Mouse (Mus musculus) myocyte (in vitro differentiated cells): Measurements from ENCODE around the gene Iqgap2.

Experiments used
- CEBPB ChIP-seq: IDR thresholded peaks from 2 replicates; pipeline ENCODE4 v1.6.1; 2011; ENCODE audit warnings: mild to moderate bottlenecking, moderate library complexity; ENCODE audit not compliant: poor library complexity, insufficient read depth, severe bottlenecking
- E2F4 ChIP-seq: IDR thresholded peaks from one replicate; pipeline ENCODE4 v1.6.1; 2011; ENCODE audit warnings: mild to moderate bottlenecking, control low read depth, moderate library complexity; ENCODE audit not compliant: insufficient read depth
- MAX ChIP-seq: IDR thresholded peaks from one replicate; pipeline ENCODE4 v1.6.1; 2011; ENCODE audit warnings: low read depth, mild to moderate bottlenecking, control low read depth
- MYOD1 ChIP-seq, 3 experiments: IDR thresholded peaks; one replicate each; pipeline ENCODE4 v1.6.1; 2011; ENCODE audit warnings: control low read depth in 2 of 3, low read depth in 2 of 3, mild to moderate bottlenecking in 2 of 3, moderate library complexity in 1 of 3; ENCODE audit not compliant: insufficient read length in 2 of 3, control insufficient read depth in 1 of 3
- MYOG ChIP-seq, 3 experiments: IDR thresholded peaks; one replicate each; pipeline ENCODE4 v1.6.1; 2011; ENCODE audit warnings: control low read depth in 2 of 3, low read depth in 2 of 3, mild to moderate bottlenecking in 2 of 3; ENCODE audit not compliant: insufficient read length in 2 of 3, control insufficient read depth in 1 of 3, insufficient read depth in 1 of 3
- POLR2A ChIP-seq: IDR thresholded peaks from one replicate; pipeline ENCODE4 v1.6.1; 2011; ENCODE audit warnings: low read depth, mild to moderate bottlenecking, control low read depth, moderate library complexity; ENCODE audit not compliant: insufficient read length
- POLR2AphosphoS2 ChIP-seq: IDR thresholded peaks from one replicate; pipeline ENCODE4 v1.6.1; 2011; ENCODE audit warnings: low read depth, control low read depth; ENCODE audit not compliant: insufficient read length
- REST ChIP-seq: IDR thresholded peaks from one replicate; pipeline ENCODE4 v1.6.1; 2011; ENCODE audit warnings: mild to moderate bottlenecking, control low read depth, moderate library complexity; ENCODE audit not compliant: insufficient read depth, insufficient read length
- TCF12 ChIP-seq: IDR thresholded peaks from one replicate; pipeline ENCODE4 v1.6.1; 2011; ENCODE audit warnings: mild to moderate bottlenecking, control low read depth; ENCODE audit not compliant: poor library complexity, insufficient read depth, severe bottlenecking
- TCF3 ChIP-seq: IDR thresholded peaks from one replicate; pipeline ENCODE4 v1.6.1; 2011; ENCODE audit warnings: low read depth, control low read depth; ENCODE audit not compliant: insufficient read length
- USF1 ChIP-seq: IDR thresholded peaks from one replicate; pipeline ENCODE4 v1.6.1; 2011; ENCODE audit warnings: low read depth, mild to moderate bottlenecking, control low read depth, moderate library complexity

DNA sequence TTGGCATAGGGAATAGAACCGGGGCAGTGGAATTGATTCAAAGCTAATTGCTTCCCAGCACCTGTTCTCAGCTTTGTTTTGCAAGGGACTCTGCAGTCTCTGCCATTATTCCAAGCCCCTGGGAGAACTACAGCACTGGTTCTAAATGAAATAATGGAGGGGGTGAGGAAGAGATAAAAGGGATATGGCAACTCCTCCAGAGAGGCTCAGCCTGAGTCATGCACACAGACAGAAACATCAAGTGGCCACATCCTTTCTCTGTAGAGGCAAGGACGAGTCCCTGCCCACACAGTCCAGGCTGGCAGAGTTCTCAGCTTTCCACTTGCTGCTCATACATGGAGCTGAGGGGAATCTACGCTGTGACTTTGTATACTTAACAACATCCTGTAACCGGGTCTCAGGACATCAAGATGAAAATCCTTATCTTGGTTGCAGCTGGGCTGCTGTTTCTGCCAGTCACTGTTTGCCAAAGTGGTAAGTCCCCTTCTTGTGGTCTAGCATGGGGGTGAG lies 195.0 kb downstream of the Iqgap2 start, which contains the start of gene F2rl2:
- TF ChIP-seq POLR2A, result no peak
- no peak for TF ChIP-seq USF1
- TF ChIP-seq E2F4, result no peak
- TF ChIP-seq TCF12, result no peak
- TF ChIP-seq POLR2AphosphoS2, result no peak
- TF ChIP-seq MYOD1 (IDR thresholded peaks at IDR 0.05; ENCODE audit: control insufficient read depth in 1 of 3, insufficient read length in 2 of 3, low read depth in 2 of 3), result peak in 1 of 3 experiments; percentile 23
- TF ChIP-seq MYOG (IDR thresholded peaks at IDR 0.05; ENCODE audit: control insufficient read depth in 1 of 3, insufficient read depth in 1 of 3, insufficient read length in 2 of 3, low read depth in 2 of 3), result no peak
- TF ChIP-seq REST, result no peak
- TF ChIP-seq MAX, result no peak
- TF ChIP-seq CEBPB, result no peak
- no peak for TF ChIP-seq TCF3
